Mouse (Mus musculus) adrenal gland, postnatal 14 days (tissue): Measurements from ENCODE around the gene Fmn2. TPM values are rescaled to one million over a fixed set of nuclear protein-coding genes. Genes with fewer than 3 reads are reported as not detected.
A peak's percentile ranks its signal among the peaks of the same experiment; 100 is the strongest.

Source experiments
- DNase-seq: peaks from one replicate; pipeline ENCODE4 v3.0.0; 2021; ENCODE audit warnings: mixed read lengths
- total RNA-seq: library from RNA; stranded (reverse); gene quantifications from 2 replicates; pipeline ENCODE4 v1.2.3, GENCODE M21; 2021

Gene Fmn2
- total RNA-seq, 1 experiment from 2014 or later, result 3.6 TPM

GRCm38 (mm10) chr1:174665116-174665515 is 163.5 kb downstream of the Fmn2 start:
- DNase-seq, result no peak

- no peak for DNase-seq
Measured at GRCm38 (mm10) chr1:174669132-174669531, 167.5 kb downstream of the Fmn2 start.

- DNase-seq, result no peak
Measured at GRCm38 (mm10) chr1:174670846-174671245, 169.2 kb downstream of the Fmn2 start.

- DNase-seq, result peak; percentile 19
Measured at GRCm38 (mm10) chr1:174674586-174674985, 173.0 kb downstream of the Fmn2 start.

- no peak for DNase-seq
Measured at GRCm38 (mm10) chr1:174675316-174675715, 173.7 kb downstream of the Fmn2 start.

GRCm38 (mm10) chr1:174676187-174676586 is 174.6 kb downstream of the Fmn2 start:
- no peak for DNase-seq

GRCm38 (mm10) chr1:174677211-174677610 is 175.6 kb downstream of the Fmn2 start:
- DNase-seq, result no peak

GRCm38 (mm10) chr1:174689301-174689700 is 187.7 kb downstream of the Fmn2 start:
- DNase-seq, result no peak

- DNase-seq, result no peak
Measured at GRCm38 (mm10) chr1:174700871-174701270, 199.2 kb downstream of the Fmn2 start.

GRCm38 (mm10) chr1:174701835-174702234 is 200.2 kb downstream of the Fmn2 start:
- DNase-seq, result no peak

GRCm38 (mm10) chr1:174703909-174704308 is 202.3 kb downstream of the Fmn2 start:
- DNase-seq, result no peak

- DNase-seq, result no peak
Measured at GRCm38 (mm10) chr1:174719729-174720458, 218.3 kb downstream of the Fmn2 start.

- no peak for DNase-seq
Measured at GRCm38 (mm10) chr1:174728771-174729170, 227.1 kb downstream of the Fmn2 start.

GRCm38 (mm10) chr1:174732715-174733114 is 231.1 kb downstream of the Fmn2 start:
- no peak for DNase-seq

- no peak for DNase-seq
Measured at GRCm38 (mm10) chr1:174738958-174739357, 237.3 kb downstream of the Fmn2 start.

- DNase-seq, result no peak
Measured at GRCm38 (mm10) chr1:174742667-174743066, 241.0 kb downstream of the Fmn2 start.

GRCm38 (mm10) chr1:174748520-174748919 is 246.9 kb downstream of the Fmn2 start:
- DNase-seq, result peak; percentile 16

- no peak for DNase-seq
Measured at GRCm38 (mm10) chr1:174750893-174751461, 249.4 kb downstream of the Fmn2 start.

- no peak for DNase-seq
Measured at GRCm38 (mm10) chr1:174759354-174759753, 257.7 kb downstream of the Fmn2 start.

- DNase-seq, result no peak
Measured at GRCm38 (mm10) chr1:174765757-174766156, 264.1 kb downstream of the Fmn2 start.

GRCm38 (mm10) chr1:174766852-174767251 is 265.2 kb downstream of the Fmn2 start:
- DNase-seq, result no peak

GRCm38 (mm10) chr1:174771871-174772281 is 270.3 kb downstream of the Fmn2 start:
- DNase-seq, result peak; percentile 7

- DNase-seq, result no peak
Measured at GRCm38 (mm10) chr1:174781037-174781436, 279.4 kb downstream of the Fmn2 start.

- no peak for DNase-seq
Measured at GRCm38 (mm10) chr1:174788617-174789016, 287.0 kb downstream of the Fmn2 start.
